Mouse (Mus musculus) megakaryocyte, embryonic 14.5 days (primary cell): ENCODE data around the gene Klra3.
"Not testable (repeated sequence)": the region's sequence is repeated elsewhere in the genome, so short reads cannot be mapped to it uniquely, and the experiment has no call there.

Experiments
- FLI1 ChIP-seq: IDR thresholded peaks from 2 replicates; pipeline ENCODE4 v1.6.1; 2012; ENCODE audit warnings: low read length, inconsistent platforms, mixed read lengths
- GATA1 ChIP-seq: IDR thresholded peaks from 3 replicates; pipeline ENCODE4 v1.6.1; 2012; ENCODE audit warnings: mixed read lengths, low read length, inconsistent platforms, borderline replicate concordance

GRCm38 (mm10) chr6:130345381-130345780, 8.0 kb upstream of the Klra3 start:
- not testable (repeated sequence) for TF ChIP-seq GATA1, FLI1
